Mouse (Mus musculus) thymus, adult 2 months (tissue): Measurements from ENCODE around the gene Gm17571. TPM values are rescaled to one million over a fixed set of nuclear protein-coding genes. Genes with fewer than 3 reads are reported as not detected.

ENCODE experiments used
- DNase-seq: peaks from one replicate; pipeline ENCODE4 v3.0.0; 2021
- H3K27ac ChIP-seq: fragments of 200-500 bp; 2 replicates; pipeline ENCODE4 v1.5.1; 2012; ENCODE audit warnings: low read length, control low read depth; ENCODE audit not compliant: control insufficient read depth, insufficient read depth
- H3K27me3 ChIP-seq: fragments of 200-500 bp; 2 replicates; pipeline ENCODE4 v1.6.1; 2012; ENCODE audit warnings: mild to moderate bottlenecking, low read length, moderate library complexity, mixed read lengths; ENCODE audit not compliant: control insufficient read depth, insufficient read depth
- H3K36me3 ChIP-seq: fragments of 200-500 bp; 2 replicates; pipeline ENCODE4 v1.6.1; 2012; ENCODE audit warnings: mild to moderate bottlenecking, low read length, moderate library complexity; ENCODE audit not compliant: control insufficient read depth, insufficient read depth
- H3K4me1 ChIP-seq: fragments of 200-500 bp; replicated peaks from 2 replicates; pipeline ENCODE4 v1.6.1; 2012; ENCODE audit warnings: low read length; ENCODE audit not compliant: control insufficient read depth, insufficient read depth
- H3K4me3 ChIP-seq: fragments of 200-500 bp; 2 replicates; pipeline ENCODE4 v1.5.1; 2012; ENCODE audit warnings: mild to moderate bottlenecking, low read length, control low read depth, moderate library complexity; ENCODE audit not compliant: control insufficient read depth, insufficient read depth
- CTCF ChIP-seq: fragments of 200-500 bp; IDR thresholded peaks from 2 replicates; pipeline ENCODE4 v1.5.1; 2012; ENCODE audit warnings: mild to moderate bottlenecking, control low read depth, low read length, moderate library complexity, borderline replicate concordance; ENCODE audit not compliant: control insufficient read depth, poor library complexity, insufficient read depth; ENCODE audit errors: extremely low read depth
- POLR2A ChIP-seq: fragments of 200-500 bp; IDR thresholded peaks from 2 replicates; pipeline ENCODE4 v1.6.1; 2012; ENCODE audit warnings: mild to moderate bottlenecking, low read length, control low read depth, moderate library complexity; ENCODE audit not compliant: control insufficient read depth, poor library complexity, insufficient read depth; ENCODE audit errors: extremely low read depth
- WGBS: fragments of 180-500 bp; shearing (Covaris S2); methylation state at CpG from one replicate; pipeline ENCODE4 v1.1.7; 2018; 5-methylcytosine and 5-hydroxymethylcytosine counted together
- polyA plus RNA-seq: library from polyadenylated mRNA; depleted of rRNA; stranded (reverse); fragments of >200 nt; gene quantifications from 2 replicates; pipeline ENCODE4 v1.2.3, GENCODE M21; 2012

The Gm17571 gene
- polyA plus RNA-seq, 1 experiment, result not detected

GRCm38 (mm10) chr9:13485914-13486313 lies 39.4 kb upstream of the Gm17571 start:
- Histone ChIP-seq H3K27me3 (no peaks in the 10 kb centered on the region), H3K4me1 (peaks cover 12% of the 10 kb centered on the region), H3K36me3 (no peaks in the 10 kb centered on the region), H3K27ac (no peak overlapping the region), H3K4me3 (no peak overlapping the region)
- TF ChIP-seq POLR2A (no peak), CTCF (no peak)
- DNase-seq, result no peak
- 95% methylated on average over 1 of the region's 1 CpGs for WGBS

GRCm38 (mm10) chr9:13484267-13485240 lies 38.0 kb upstream of the Gm17571 start:
- peak overlapping the region; percentile 99 for H3K27ac ChIP-seq
- no peak for TF ChIP-seq POLR2A
- no peak for TF ChIP-seq CTCF
- no peak overlapping the region for H3K4me3 ChIP-seq

GRCm38 (mm10) chr9:13483199-13484068 lies 36.9 kb upstream of the Gm17571 start:
- H3K27ac ChIP-seq, result peak overlapping the region; percentile 99
- TF ChIP-seq POLR2A (no peak), CTCF (no peak)
- DNase-seq, result no peak
- 98% methylated on average over 5 of the region's 5 CpGs for WGBS
- peaks cover 12% of the 10 kb centered on the region for H3K4me1 ChIP-seq
- H3K36me3 ChIP-seq, result no peaks in the 10 kb centered on the region
- H3K27me3 ChIP-seq, result no peaks in the 10 kb centered on the region
- H3K4me3 ChIP-seq, result no peak overlapping the region

More at GRCm38 (mm10) chr9:13484267-13485240, 38.0 kb upstream of the Gm17571 start:
- DNase-seq, result no peak
- H3K4me1 ChIP-seq, result peaks cover 12% of the 10 kb centered on the region
- 51% methylated on average over 12 of the region's 12 CpGs for WGBS
- no peaks in the 10 kb centered on the region for H3K27me3 ChIP-seq
- H3K36me3 ChIP-seq, result no peaks in the 10 kb centered on the region

- no peak overlapping the region for H3K4me3 ChIP-seq
- H3K4me1 ChIP-seq, result peaks cover 7% of the 10 kb centered on the region
- H3K27me3 ChIP-seq, result no peaks in the 10 kb centered on the region
- WGBS, result 96% methylated on average over 4 of the region's 4 CpGs
- no peak for DNase-seq
- no peak overlapping the region for H3K27ac ChIP-seq
- H3K36me3 ChIP-seq, result no peaks in the 10 kb centered on the region
- TF ChIP-seq POLR2A, result no peak
- no peak for TF ChIP-seq CTCF
These were observed 32.7 kb upstream of the Gm17571 start for GRCm38 (mm10) chr9:13479275-13479674.

- no peaks in the 10 kb centered on the region for H3K36me3 ChIP-seq
- no peaks in the 10 kb centered on the region for H3K27me3 ChIP-seq
- WGBS, result 95% methylated on average over 5 of the region's 5 CpGs
- DNase-seq, result no peak
- peaks cover 12% of the 10 kb centered on the region for H3K4me1 ChIP-seq
- TF ChIP-seq POLR2A (no peak), CTCF (no peak)
- no peak overlapping the region for H3K27ac ChIP-seq
- H3K4me3 ChIP-seq, result no peak overlapping the region
These were observed 28.4 kb upstream of the Gm17571 start for GRCm38 (mm10) chr9:13474951-13475350.

DNA sequence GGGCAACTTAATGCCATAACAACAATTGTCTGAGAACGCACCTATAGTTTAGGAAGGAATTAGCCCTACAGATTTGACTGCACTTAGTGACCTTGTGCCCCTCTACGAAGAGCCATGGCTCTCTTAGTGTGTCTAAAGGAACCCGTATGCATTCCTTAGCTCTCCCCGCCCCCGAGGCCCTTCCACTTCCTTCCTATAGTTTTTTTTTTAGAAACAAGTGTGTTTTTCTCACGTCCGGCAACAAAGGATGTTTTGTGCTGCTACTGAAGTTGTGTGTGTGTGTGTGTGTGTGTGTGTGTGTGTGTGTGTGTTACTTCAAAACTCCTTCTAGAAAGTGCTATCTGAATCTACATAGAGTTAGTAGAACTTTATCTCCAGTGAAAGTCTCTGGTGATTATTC lies 23.5 kb upstream of the Gm17571 start:
- no peak for TF ChIP-seq POLR2A
- TF ChIP-seq CTCF, result no peak
- Histone ChIP-seq H3K36me3 (no peaks in the 10 kb centered on the region), H3K27me3 (no peaks in the 10 kb centered on the region), H3K4me1 (peaks cover 41% of the 10 kb centered on the region), H3K27ac (no peak overlapping the region), H3K4me3 (no peak overlapping the region)
- WGBS, result 6% methylated on average over 7 of the region's 7 CpGs
- DNase-seq, result peak; percentile 65
